Mouse (Mus musculus) bone marrow macrophage, adult 2 months (primary cell): ENCODE measurements around the gene Sgca.

Experiments
- CTCF ChIP-seq: IDR thresholded peaks from 2 replicates; pipeline ENCODE4 v1.5.1; 2012; ENCODE audit warnings: low read depth, mild to moderate bottlenecking, low read length, moderate library complexity
- POLR2A ChIP-seq: IDR thresholded peaks from 2 replicates; pipeline ENCODE4 v1.6.1; 2012; ENCODE audit warnings: mild to moderate bottlenecking, low read depth, low read length, borderline replicate concordance

GRCm38 (mm10) chr11:94933584-94933983 lies 42.5 kb downstream of the Sgca start:
- TF ChIP-seq CTCF (no peak), POLR2A (no peak)
